16 mouse cellular contexts compared by ENCODE assay signal in genomic region chr2:75697222-75697621, GRCm38 (mm10). TPM values are rescaled to one million over a fixed set of nuclear protein-coding genes. Genes with fewer than 3 reads are reported as not detected.
DNase-seq lines count a peak whose midpoint lies in the region; ATAC-seq and TF ChIP-seq lines count a peak whose summit lies in the region.
"Had no signal": no experiment of that assay in that cellular context is flagged by ENCODE, and none has a peak within 500 bp of the region (broad histone marks: within the 10 kb centered on the region; RNA-seq: fewer than 3 reads in every experiment).

No protein-coding gene starts in this region.

- H3K36me3 ChIP-seq in heart, adult 2 months (ENCODE audit: control insufficient read depth, insufficient read depth, low read length): peaks cover 66% of the 10 kb centered on the region
- H3K36me3 ChIP-seq in kidney, postnatal 0 days (ENCODE audit: insufficient read depth, low read length): no peaks in the 10 kb centered on the region
- H3K36me3 ChIP-seq in macrophage (ENCODE audit: inconsistent target): peaks cover 25% of the 10 kb centered on the region
- no peaks in the 10 kb centered on the region for H3K36me3 ChIP-seq in hindbrain, embryonic 10.5 days
- H3K36me3 ChIP-seq: embryonic facial prominence, embryonic 15.5 days; forebrain, embryonic 15.5 days; hindbrain, embryonic 12.5 days; midbrain, embryonic 10.5 days had no signal

- WGBS in heart, adult 2 months: 57% methylated on average over 3 of the region's 3 CpGs
- 78% methylated on average over 3 of the region's 3 CpGs for WGBS in kidney, postnatal 0 days
- WGBS in macrophage (ENCODE audit: missing documents): 85% methylated on average over 3 of the region's 3 CpGs
- WGBS in hindbrain, embryonic 10.5 days: 91% methylated on average over 3 of the region's 3 CpGs

- no peak overlapping the region for H3K4me2 ChIP-seq in kidney, postnatal 0 days (ENCODE audit: low read length)
- H3K4me2 ChIP-seq: embryonic facial prominence, embryonic 15.5 days; forebrain, embryonic 15.5 days; hindbrain, embryonic 12.5 days; lung, embryonic 14.5 days had no signal

- H3K9ac ChIP-seq in heart, adult 2 months (ENCODE audit: low read depth, low read length): no peak overlapping the region
- no peak overlapping the region for H3K9ac ChIP-seq in kidney, postnatal 0 days (ENCODE audit: low read depth, low read length)
- H3K9ac ChIP-seq: embryonic facial prominence, embryonic 15.5 days; forebrain, embryonic 15.5 days; hindbrain, embryonic 12.5 days had no signal

- no peak for TF ChIP-seq CTCF in heart, adult 2 months (IDR thresholded peaks at IDR 0.05)
- TF ChIP-seq CTCF in kidney, postnatal 0 days (IDR thresholded peaks at IDR 0.05; ENCODE audit: low read depth): no peak

- H3K27ac ChIP-seq in heart, adult 2 months: peak overlapping the region; percentile 69
- peak overlapping the region; percentile 47; the same call in 1 of the 2 replicates for H3K27ac ChIP-seq in kidney, postnatal 0 days
- peak overlapping the region; percentile 61 for H3K27ac ChIP-seq in brown adipose tissue, adult 24 weeks (replicated peaks; ENCODE audit: low read depth, low read length)
- peak overlapping the region; percentile 65 for H3K27ac ChIP-seq in macrophage
- no peak overlapping the region for H3K27ac ChIP-seq in hindbrain, embryonic 10.5 days
- H3K27ac ChIP-seq: embryonic facial prominence, embryonic 15.5 days; forebrain, embryonic 15.5 days; hindbrain, embryonic 12.5 days; midbrain, embryonic 10.5 days had no signal

- DNase-seq in heart, adult 2 months: no peak
- DNase-seq in heart, postnatal 4 days: no peak
- DNase-seq in kidney, postnatal 0 days (ENCODE audit: low spot score): no peak
- no peak for DNase-seq in kidney, adult 18-20 months
- DNase-seq in cerebellum, postnatal 14 days: no peak
- no peak for DNase-seq in hindbrain, embryonic 10.5 days (ENCODE audit: low spot score)
- DNase-seq: adrenal gland, postnatal 14 days; kidney, postnatal 14 days; layer of hippocampus, adult 9-11 months; lung, embryonic 14.5 days had no signal

- peaks cover 13% of the 10 kb centered on the region for H3K79me2 ChIP-seq in heart, adult 2 months (replicated peaks; ENCODE audit: control insufficient read depth, insufficient read depth, low read length)
- peaks cover 100% of the 10 kb centered on the region for H3K79me2 ChIP-seq in macrophage (ENCODE audit: inconsistent target)

- H3K9me3 ChIP-seq in kidney, postnatal 0 days (replicated peaks; ENCODE audit: low read length): no peaks in the 10 kb centered on the region
- H3K9me3 ChIP-seq in hindbrain, embryonic 10.5 days: no peaks in the 10 kb centered on the region
- H3K9me3 ChIP-seq: embryonic facial prominence, embryonic 15.5 days; forebrain, embryonic 15.5 days; hindbrain, embryonic 12.5 days; midbrain, embryonic 10.5 days had no signal

- H3K4me3 ChIP-seq in heart, adult 2 months: no peak overlapping the region
- no peak overlapping the region for H3K4me3 ChIP-seq in kidney, postnatal 0 days (replicated peaks; ENCODE audit: low read depth, low read length)
- H3K4me3 ChIP-seq in brown adipose tissue, adult 24 weeks (ENCODE audit: insufficient read depth, low read depth, low read length): no peak overlapping the region
- H3K4me3 ChIP-seq in macrophage (ENCODE audit: inconsistent target): no peak overlapping the region
- H3K4me3 ChIP-seq in hindbrain, embryonic 10.5 days: no peak overlapping the region
- H3K4me3 ChIP-seq: embryonic facial prominence, embryonic 15.5 days; forebrain, embryonic 15.5 days; hindbrain, embryonic 12.5 days; midbrain, embryonic 10.5 days had no signal

- H3K4me1 ChIP-seq in heart, adult 2 months (ENCODE audit: control insufficient read depth, insufficient read depth, low read length): peaks cover 43% of the 10 kb centered on the region
- H3K4me1 ChIP-seq in kidney, postnatal 0 days (replicated peaks; ENCODE audit: insufficient read depth, low read length): peaks cover 30% of the 10 kb centered on the region
- peaks cover 59% of the 10 kb centered on the region for H3K4me1 ChIP-seq in brown adipose tissue, adult 24 weeks (ENCODE audit: control insufficient read depth, insufficient read depth, insufficient read length, low read length)
- peaks cover 46% of the 10 kb centered on the region for H3K4me1 ChIP-seq in hindbrain, embryonic 10.5 days (replicated peaks)

- no peaks in the 10 kb centered on the region for H3K27me3 ChIP-seq in heart, adult 2 months (ENCODE audit: control insufficient read depth, insufficient read depth, low read length)
- H3K27me3 ChIP-seq in kidney, postnatal 0 days (ENCODE audit: insufficient read depth, low read length): no peaks in the 10 kb centered on the region
- no peaks in the 10 kb centered on the region for H3K27me3 ChIP-seq in hindbrain, embryonic 10.5 days (ENCODE audit: insufficient read depth, poor library complexity, severe bottlenecking)
- H3K27me3 ChIP-seq: embryonic facial prominence, embryonic 15.5 days; forebrain, embryonic 15.5 days; hindbrain, embryonic 12.5 days had no signal

- intact Hi-C loops in heart, adult 2 months (cut with DNase I): no loop called here

- ATAC-seq in kidney, postnatal 0 days (replicated peaks; ENCODE audit: low FRiP score, low read depth): no peak
- ATAC-seq: forebrain, embryonic 15.5 days had no signal

- no peak for TF ChIP-seq POLR2A in heart, adult 2 months (IDR thresholded peaks at IDR 0.05; ENCODE audit: insufficient read depth, low read depth, low read length)

- TF ChIP-seq EP300 in heart, adult 2 months (IDR thresholded peaks at IDR 0.05; ENCODE audit: insufficient read depth, low read depth, low read length): no peak

RNA-seq across cellular contexts. Expression of gene Nfe2l2, which starts 7.2 kb away (rescaled TPM):
- 10 to 100 TPM; 56.2 to 67.1 TPM for total RNA-seq in heart, adult 2 months (2021)
- 36.5 and 52.4 TPM in 2 replicates for polyA plus RNA-seq in heart, adult 2 months (2012; rRNA removed)
- total RNA-seq in heart, postnatal 4 days (2021): 10 to 100 TPM; 53.2 to 54.5 TPM
- polyA plus RNA-seq in kidney, postnatal 0 days (2015; fragmentation: Nextera tagmentation; extraction: Ambion mirVana): 96.6 and 97.0 TPM in 2 replicates
- 50.2 and 50.6 TPM in 2 replicates for polyA plus RNA-seq in brown adipose tissue, adult 24 weeks (2012; ENCODE audit: insufficient read depth, insufficient read length, missing spikeins)
- total RNA-seq in macrophage (2018; cell fraction: chromatin; rRNA removed): 1,000 to 10,000 TPM in 4 of 26 experiments, 100 to 1,000 TPM in 21, 10 to 100 TPM in 1; 93.5 to 1,701 (median 398) TPM
- 100 to 1,000 TPM; 118 to 679 (median 362) TPM for total RNA-seq in macrophage (2018; cell fraction: cytosol; rRNA removed)
- total RNA-seq in macrophage (2018; cell fraction: nucleus; rRNA removed): 1,000 to 10,000 TPM in 5 of 26 experiments, 100 to 1,000 TPM in 21; 190 to 1,621 (median 565) TPM
- polyA plus RNA-seq in macrophage (2018): 189 to 430 TPM (median 388 TPM) in 3 replicates
- polyA plus RNA-seq in hindbrain, embryonic 10.5 days (2016; fragmentation: Nextera tagmentation; extraction: Ambion mirVana): 24.0 and 27.1 TPM in 2 replicates

RNA-seq across cellular contexts. Expression of gene Hnrnpa3, which starts 38.2 kb away (rescaled TPM):
- total RNA-seq in heart, adult 2 months (2021): 100 to 1,000 TPM; 177 to 180 TPM
- polyA plus RNA-seq in heart, adult 2 months (2012; rRNA removed): 18.5 and 44.9 TPM in 2 replicates
- total RNA-seq in heart, postnatal 4 days (2021): 100 to 1,000 TPM; 504 to 509 TPM
- 240 and 270 TPM in 2 replicates for polyA plus RNA-seq in kidney, postnatal 0 days (2015; fragmentation: Nextera tagmentation; extraction: Ambion mirVana)
- polyA plus RNA-seq in brown adipose tissue, adult 24 weeks (2012; ENCODE audit: insufficient read depth, insufficient read length, missing spikeins): 58.7 and 106 TPM in 2 replicates
- total RNA-seq in macrophage (2018; cell fraction: chromatin; rRNA removed): 100 to 1,000 TPM; 404 to 869 (median 663) TPM
- total RNA-seq in macrophage (2018; cell fraction: cytosol; rRNA removed): 100 to 1,000 TPM; 291 to 595 (median 415) TPM
- 100 to 1,000 TPM; 332 to 659 (median 518) TPM for total RNA-seq in macrophage (2018; cell fraction: nucleus; rRNA removed)
- 346 to 1,286 TPM (median 601 TPM) in 3 replicates for polyA plus RNA-seq in macrophage (2018)
- 236 and 359 TPM in 2 replicates for polyA plus RNA-seq in hindbrain, embryonic 10.5 days (2016; fragmentation: Nextera tagmentation; extraction: Ambion mirVana)
